Mouse (Mus musculus) liver, adult (tissue): Measurements from ENCODE around the gene Crim1.

Experiments used
- GATA4 ChIP-seq: IDR thresholded peaks from 2 replicates; pipeline ENCODE4 v1.6.1; 2014; ENCODE audit warnings: mild to moderate bottlenecking, low read length; ENCODE audit not compliant: insufficient replicate concordance

Crim1 gene

GRCm38 (mm10) chr17:78313006-78313405 is 113.0 kb downstream of the Crim1 start:
- no peak for TF ChIP-seq GATA4

DNA sequence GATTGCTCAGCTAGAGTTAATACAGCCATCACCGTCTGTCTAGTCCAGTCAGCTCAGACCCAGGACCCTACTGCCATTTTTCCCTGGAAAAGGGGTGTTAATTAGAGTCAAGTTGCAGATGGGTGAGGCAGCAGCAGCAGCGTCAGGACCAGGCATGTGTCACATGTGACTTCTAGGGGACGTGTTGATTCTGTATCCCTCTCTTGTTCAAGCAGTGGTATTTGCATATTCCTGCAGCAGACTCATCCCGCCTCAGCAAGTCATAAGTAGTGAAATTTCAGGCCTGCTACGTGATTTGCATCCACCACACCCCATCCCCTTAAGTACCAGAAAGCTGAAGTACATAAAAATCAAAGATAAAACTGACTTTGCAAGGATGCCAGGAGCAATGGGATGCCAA is 113.6 kb downstream of the Crim1 start:
- no peak for TF ChIP-seq GATA4

DNA sequence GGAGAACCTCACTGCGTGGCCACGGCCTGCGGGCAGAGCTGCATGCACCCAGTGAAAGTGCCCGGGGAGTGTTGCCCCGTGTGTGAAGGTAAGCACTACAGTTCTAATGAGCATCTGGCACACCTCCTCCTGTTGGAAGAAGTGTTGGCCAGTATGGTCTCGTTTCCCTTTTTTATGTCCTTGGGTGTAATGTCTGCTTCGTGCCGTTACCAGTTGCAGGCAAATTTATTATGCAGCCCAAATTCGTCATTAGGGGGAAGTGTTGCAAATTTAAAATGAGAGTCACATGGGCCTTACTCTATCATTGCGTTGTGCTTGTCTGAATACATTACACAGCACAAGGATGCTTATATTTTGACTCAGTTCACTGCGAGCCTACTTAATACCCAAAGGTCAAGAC is 115.6 kb downstream of the Crim1 start:
- no peak for TF ChIP-seq GATA4

GRCm38 (mm10) chr17:78317381-78317780 is 117.3 kb downstream of the Crim1 start:
- TF ChIP-seq GATA4: no peak

DNA sequence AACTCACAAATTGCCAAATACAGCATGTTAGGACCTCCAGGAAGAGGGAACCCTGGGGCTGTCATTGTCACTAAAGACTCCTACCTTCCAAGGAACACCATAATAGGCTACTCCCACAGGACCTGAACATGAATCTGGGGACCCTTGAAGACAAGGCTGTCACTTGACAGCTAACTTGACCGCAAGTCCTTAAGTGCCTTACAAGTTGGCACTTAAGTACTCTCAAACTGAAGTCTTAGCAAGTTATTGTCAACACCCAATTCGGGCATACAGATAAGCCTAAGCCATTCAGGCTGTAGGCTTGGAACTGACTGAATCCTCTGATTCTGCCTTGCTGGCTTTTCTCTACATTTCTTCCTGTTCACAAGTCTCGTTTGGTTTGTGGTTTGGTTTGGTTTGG is 118.8 kb downstream of the Crim1 start:
- TF ChIP-seq GATA4: no peak

GRCm38 (mm10) chr17:78321216-78321835 is 121.3 kb downstream of the Crim1 start:
- no peak for TF ChIP-seq GATA4

- 0 out of 2 replicates have a peak, but pooled peaks have one; percentile 15 for TF ChIP-seq GATA4
Measured at GRCm38 (mm10) chr17:78322369-78323335, 122.6 kb downstream of the Crim1 start.

GRCm38 (mm10) chr17:78325761-78326332 is 125.8 kb downstream of the Crim1 start:
- no peak for TF ChIP-seq GATA4

GRCm38 (mm10) chr17:78326381-78326780 is 126.3 kb downstream of the Crim1 start:
- no peak for TF ChIP-seq GATA4

GRCm38 (mm10) chr17:78327187-78327586 is 127.1 kb downstream of the Crim1 start:
- TF ChIP-seq GATA4: no peak

DNA sequence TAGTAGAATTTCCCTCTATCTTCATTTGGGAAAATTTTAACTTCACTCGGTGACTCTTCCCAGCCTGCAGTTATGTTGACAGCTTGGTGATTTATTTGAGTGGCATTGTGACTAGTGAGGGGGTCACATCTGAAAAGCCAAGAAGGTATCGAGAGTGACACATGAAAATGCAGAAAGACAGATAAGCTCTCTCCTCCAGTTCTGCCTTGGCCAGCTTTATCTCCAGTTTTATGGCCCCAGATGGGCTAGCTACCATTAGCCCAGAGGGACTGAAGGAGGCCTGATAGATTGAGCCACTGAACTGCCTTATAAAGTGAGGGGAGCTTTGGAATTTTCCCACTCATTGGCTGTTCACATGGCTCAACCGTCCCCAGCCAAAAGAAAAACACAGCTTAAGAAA is 128.2 kb downstream of the Crim1 start:
- no peak for TF ChIP-seq GATA4

DNA sequence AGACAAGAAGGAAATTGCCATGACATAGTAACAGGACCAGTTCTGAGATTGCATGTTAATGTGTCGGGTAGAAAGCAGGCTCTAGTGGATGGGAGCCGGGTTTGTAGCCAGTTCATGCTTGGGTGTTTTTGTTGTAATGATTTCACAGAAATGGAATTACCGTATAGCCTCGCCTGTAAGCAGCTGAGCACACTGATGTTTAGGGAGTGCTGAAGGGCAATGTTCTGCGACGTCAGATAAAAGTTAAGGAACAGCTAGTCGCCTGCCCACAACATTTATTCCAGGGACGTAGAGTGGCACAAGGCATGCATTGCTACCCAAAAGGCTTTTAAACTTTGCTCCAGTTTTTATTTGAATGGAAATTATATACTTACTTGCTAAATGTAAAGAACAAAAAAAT is 131.4 kb downstream of the Crim1 start:
- no peak for TF ChIP-seq GATA4

- no peak for TF ChIP-seq GATA4
Measured at GRCm38 (mm10) chr17:78333275-78333674, 133.2 kb downstream of the Crim1 start.

- no peak for TF ChIP-seq GATA4
Measured at GRCm38 (mm10) chr17:78335250-78335649, 135.2 kb downstream of the Crim1 start.

- TF ChIP-seq GATA4: no peak
Measured at GRCm38 (mm10) chr17:78343688-78344087, 143.6 kb downstream of the Crim1 start.

GRCm38 (mm10) chr17:78347111-78347801 is 147.2 kb downstream of the Crim1 start:
- TF ChIP-seq GATA4: no peak
